Mouse (Mus musculus): Measurements from ENCODE around the gene Dhx32.

- no peak for TF ChIP-seq CTCF (IDR thresholded peaks at IDR 0.05; ENCODE audit: low read depth)
- TF ChIP-seq EP300 (IDR thresholded peaks at IDR 0.05; ENCODE audit: low read depth), result no peak
Measured at GRCm38 (mm10) chr7:133678716-133679115, 103.8 kb downstream of the Dhx32 start.

Data from liver, embryonic 14.5 days (tissue).